ENCODE assay signal across 28 mouse cellular contexts in the genomic region with DNA sequence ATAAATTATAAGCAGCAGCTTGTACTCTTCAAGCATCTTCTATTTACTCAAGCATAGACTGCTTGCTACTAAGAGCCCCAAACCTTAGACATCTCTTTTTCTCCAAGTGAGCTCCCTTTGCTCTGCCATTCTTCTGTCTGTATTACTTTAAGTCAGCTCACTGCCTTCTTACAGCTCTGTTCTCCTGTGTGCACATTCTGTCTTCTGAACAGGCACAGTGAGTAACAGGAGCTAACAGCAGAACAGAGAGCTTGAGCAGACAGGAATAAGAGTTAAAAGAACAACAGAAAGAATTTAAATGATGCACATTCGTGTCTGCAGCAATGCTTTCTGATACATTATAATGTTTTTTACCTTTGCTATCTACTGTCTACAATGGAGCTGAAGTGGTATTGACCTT.
A peak's percentile ranks its signal among the peaks of the same experiment; 100 is the strongest.
DNase-seq lines count a peak whose midpoint lies in the region; ATAC-seq and TF ChIP-seq lines count a peak whose summit lies in the region.
"Had no signal": no experiment of that assay in that cellular context is flagged by ENCODE, and none has a peak within 500 bp of the region (broad histone marks: within the 10 kb centered on the region; RNA-seq: fewer than 3 reads in every experiment).

No protein-coding gene starts in this region.

- DNase-seq in heart, postnatal 36 days: no peak
- DNase-seq in layer of hippocampus, adult 18-20 months (ENCODE audit: low spot score in 2 of 2): peak; percentile 28 to 69
- no peak for DNase-seq in layer of hippocampus, adult 9-10 months (ENCODE audit: low spot score)
- DNase-seq in midbrain, embryonic 14.5 days: peak; percentile 17
- DNase-seq in midbrain, postnatal 0 days (ENCODE audit: low spot score): no peak
- DNase-seq: adrenal gland, adult 8-10 months; B cell, adult 2 months; cerebellum, adult 8-10 months; cerebellum, postnatal 25 days; gastrocnemius, adult 2 months; gastrocnemius, postnatal 36 days; heart, adult 2 months; heart, postnatal 4 days; kidney, adult 8-10 months; kidney, postnatal 10 days had no signal

- H3K9ac ChIP-seq in heart, embryonic 15.5 days: no peak overlapping the region
- H3K9ac ChIP-seq in midbrain, embryonic 14.5 days (replicated peaks; ENCODE audit: low read length): no peak overlapping the region
- H3K9ac ChIP-seq in midbrain, embryonic 15.5 days: no peak overlapping the region
- no peak overlapping the region for H3K9ac ChIP-seq in midbrain, postnatal 0 days (replicated peaks; ENCODE audit: low read length, poor library complexity, severe bottlenecking)
- H3K9ac ChIP-seq: embryonic facial prominence, embryonic 15.5 days; forebrain, embryonic 13.5 days; hindbrain, embryonic 15.5 days; intestine, embryonic 15.5 days; limb, embryonic 13.5 days; lung, embryonic 15.5 days; neural tube, embryonic 13.5 days had no signal

- WGBS in heart, embryonic 15.5 days: 20% methylated on average over 1 of the region's 1 CpGs
- 66% methylated on average over 1 of the region's 1 CpGs for WGBS in midbrain, embryonic 14.5 days
- WGBS in midbrain, embryonic 15.5 days: 56% methylated on average over 1 of the region's 1 CpGs
- 53% methylated on average over 1 of the region's 1 CpGs for WGBS in midbrain, postnatal 0 days

- H3K4me2 ChIP-seq in heart, embryonic 15.5 days: no peak overlapping the region
- H3K4me2 ChIP-seq in midbrain, embryonic 14.5 days (ENCODE audit: low read length): no peak overlapping the region
- H3K4me2 ChIP-seq in midbrain, embryonic 15.5 days: no peak overlapping the region
- no peak overlapping the region for H3K4me2 ChIP-seq in midbrain, postnatal 0 days (ENCODE audit: low read depth, low read length, poor library complexity, severe bottlenecking)
- H3K4me2 ChIP-seq: embryonic facial prominence, embryonic 15.5 days; forebrain, embryonic 13.5 days; hindbrain, embryonic 15.5 days; intestine, embryonic 15.5 days; limb, embryonic 13.5 days; liver, embryonic 11.5 days; lung, embryonic 15.5 days; neural tube, embryonic 13.5 days had no signal

- no peaks in the 10 kb centered on the region for H3K9me3 ChIP-seq in heart, embryonic 15.5 days (replicated peaks)
- no peaks in the 10 kb centered on the region for H3K9me3 ChIP-seq in midbrain, embryonic 14.5 days (ENCODE audit: control insufficient read depth, low read length)
- H3K9me3 ChIP-seq in midbrain, embryonic 15.5 days: no peaks in the 10 kb centered on the region
- no peaks in the 10 kb centered on the region for H3K9me3 ChIP-seq in midbrain, postnatal 0 days (ENCODE audit: low read length)
- H3K9me3 ChIP-seq: embryonic facial prominence, embryonic 10.5 days; embryonic facial prominence, embryonic 15.5 days; forebrain, embryonic 13.5 days; hindbrain, embryonic 15.5 days; intestine, embryonic 15.5 days; limb, embryonic 13.5 days; lung, embryonic 15.5 days; neural tube, embryonic 13.5 days had no signal

- no peak for TF ChIP-seq CTCF in midbrain, postnatal 0 days (IDR thresholded peaks at IDR 0.05)

- H3K36me3 ChIP-seq in heart, embryonic 15.5 days: no peaks in the 10 kb centered on the region
- H3K36me3 ChIP-seq in midbrain, embryonic 14.5 days (ENCODE audit: control insufficient read depth, insufficient read depth, low read length): no peaks in the 10 kb centered on the region
- H3K36me3 ChIP-seq in midbrain, embryonic 15.5 days (replicated peaks): no peaks in the 10 kb centered on the region
- H3K36me3 ChIP-seq in midbrain, postnatal 0 days (ENCODE audit: insufficient read depth, low read length): no peaks in the 10 kb centered on the region
- H3K36me3 ChIP-seq: hindbrain, embryonic 15.5 days; intestine, embryonic 15.5 days; lung, embryonic 15.5 days; neural tube, embryonic 13.5 days had no signal

- H3K27me3 ChIP-seq in heart, embryonic 15.5 days: no peaks in the 10 kb centered on the region
- no peaks in the 10 kb centered on the region for H3K27me3 ChIP-seq in midbrain, embryonic 14.5 days (ENCODE audit: control insufficient read depth, insufficient read depth, low read length)
- no peaks in the 10 kb centered on the region for H3K27me3 ChIP-seq in midbrain, embryonic 15.5 days (replicated peaks)
- H3K27me3 ChIP-seq in midbrain, postnatal 0 days (ENCODE audit: insufficient read depth, low read length): no peaks in the 10 kb centered on the region
- H3K27me3 ChIP-seq: embryonic facial prominence, embryonic 15.5 days; forebrain, embryonic 13.5 days; hindbrain, embryonic 15.5 days; intestine, embryonic 15.5 days; limb, embryonic 13.5 days; lung, embryonic 15.5 days; neural tube, embryonic 13.5 days had no signal

- H3K4me3 ChIP-seq in heart, embryonic 15.5 days: no peak overlapping the region
- H3K4me3 ChIP-seq in midbrain, embryonic 14.5 days (replicated peaks; ENCODE audit: low read depth, low read length): no peak overlapping the region
- no peak overlapping the region for H3K4me3 ChIP-seq in midbrain, embryonic 15.5 days
- H3K4me3 ChIP-seq in midbrain, postnatal 0 days (ENCODE audit: low read depth, low read length): no peak overlapping the region
- H3K4me3 ChIP-seq: embryonic facial prominence, embryonic 10.5 days; embryonic facial prominence, embryonic 15.5 days; forebrain, embryonic 13.5 days; gastrocnemius, adult 2 months; heart, adult 2 months; hindbrain, embryonic 15.5 days; intestine, embryonic 15.5 days; limb, embryonic 13.5 days; lung, embryonic 15.5 days; neural tube, embryonic 13.5 days had no signal

- H3K27ac ChIP-seq in heart, embryonic 15.5 days: 0 out of 2 replicates have a peak overlapping the region, but pooled peaks have one; percentile 37
- no peak overlapping the region for H3K27ac ChIP-seq in midbrain, embryonic 14.5 days (replicated peaks; ENCODE audit: low read depth, low read length)
- H3K27ac ChIP-seq in midbrain, embryonic 15.5 days: no peak overlapping the region
- H3K27ac ChIP-seq in midbrain, postnatal 0 days (ENCODE audit: low read depth, low read length): peak overlapping the region; percentile 38
- H3K27ac ChIP-seq: embryonic facial prominence, embryonic 10.5 days; embryonic facial prominence, embryonic 15.5 days; forebrain, embryonic 13.5 days; gastrocnemius, adult 2 months; heart, adult 2 months; hindbrain, embryonic 15.5 days; intestine, embryonic 15.5 days; limb, embryonic 13.5 days; lung, embryonic 15.5 days; neural tube, embryonic 13.5 days had no signal

- peaks cover 5% of the 10 kb centered on the region for H3K4me1 ChIP-seq in heart, embryonic 15.5 days (replicated peaks)
- H3K4me1 ChIP-seq in midbrain, embryonic 14.5 days (ENCODE audit: control insufficient read depth, insufficient read depth, low read length): no peaks in the 10 kb centered on the region
- peaks cover 11% of the 10 kb centered on the region for H3K4me1 ChIP-seq in midbrain, embryonic 15.5 days
- no peaks in the 10 kb centered on the region for H3K4me1 ChIP-seq in midbrain, postnatal 0 days (ENCODE audit: insufficient read depth, low read length)
- H3K4me1 ChIP-seq: embryonic facial prominence, embryonic 15.5 days; forebrain, embryonic 13.5 days; intestine, embryonic 15.5 days; limb, embryonic 13.5 days had no signal

- no peak for ATAC-seq in heart, embryonic 15.5 days (replicated peaks; ENCODE audit: insufficient number of reproducible peaks, insufficient read depth, low FRiP score, low read depth)
- no peak for ATAC-seq in midbrain, embryonic 14.5 days (ENCODE audit: low FRiP score, low TSS enrichment)
- no peak for ATAC-seq in midbrain, embryonic 15.5 days (replicated peaks)
- ATAC-seq in midbrain, postnatal 0 days (ENCODE audit: low FRiP score): no peak
- ATAC-seq in megakaryocyte, adult 5-6 weeks (ENCODE audit: poor library complexity, severe bottlenecking): no peak
- ATAC-seq: activated CD4-positive, CD25-positive, alpha-beta regulatory T cell, adult 4 months; forebrain, embryonic 13.5 days; intestine, embryonic 15.5 days had no signal

- intact Hi-C loops in heart, postnatal 36 days (cut with DNase I): no loop called here

Comparison
In these comparisons a context has a peak if more than half of its experiments do, and no peak if none do; other contexts are left out.
1. H3K27ac ChIP-seq: peak in heart, embryonic 15.5 days (single experiment) and midbrain, postnatal 0 days (single experiment); none in midbrain, embryonic 14.5 days (single experiment) and midbrain, embryonic 15.5 days (single experiment).
2. DNase-seq: peak in layer of hippocampus, adult 18-20 months (2 of 2) and midbrain, embryonic 14.5 days (single experiment); none in heart, postnatal 36 days (0 of 2), layer of hippocampus, adult 9-10 months (single experiment) and midbrain, postnatal 0 days (single experiment).